Mouse (Mus musculus): ENCODE results near the gene Gipc3.

- TF ChIP-seq POLR2A (IDR thresholded peaks at IDR 0.05; ENCODE audit: low read depth, low read length) (no peak), CTCF (conservative IDR thresholded peaks at IDR 0.05 in 1 of 2, IDR thresholded peaks at IDR 0.05 in 1 of 2; ENCODE audit: low read depth in 2 of 2, low read length in 2 of 2) (no peak), CHD2 (IDR thresholded peaks at IDR 0.05; ENCODE audit: low read length) (no peak), EP300 (IDR thresholded peaks at IDR 0.05; ENCODE audit: low read length) (no peak), MAFK (IDR thresholded peaks at IDR 0.05; ENCODE audit: insufficient replicate concordance, low read length) (no peak), TCF12 (IDR thresholded peaks at IDR 0.05; ENCODE audit: low read depth, low read length) (no peak), JUN (IDR thresholded peaks at IDR 0.05; ENCODE audit: insufficient read depth, low read depth, low read length) (no peak), ETS1 (conservative IDR thresholded peaks at IDR 0.05; ENCODE audit: low read depth, low read length) (no peak), MXI1 (IDR thresholded peaks at IDR 0.05; ENCODE audit: low read depth, low read length) (no peak), BHLHE40 (IDR thresholded peaks at IDR 0.05; ENCODE audit: low read depth, low read length) (no peak), PAX5 (IDR thresholded peaks at IDR 0.05; ENCODE audit: low read length) (no peak), E2F4 (IDR thresholded peaks at IDR 0.05; ENCODE audit: insufficient replicate concordance, low read depth, low read length) (no peak)
Measured at GRCm38 (mm10) chr10:81346453-81347067, 3.5 kb upstream of the Gipc3 start.
